In genomic region chr10:127555703-127556102, GRCm38 (mm10) we compare ENCODE assay signal across 9 mouse cellular contexts. TPM values are rescaled to one million over a fixed set of nuclear protein-coding genes. Genes with fewer than 3 reads are reported as not detected.
DNase-seq lines count a peak whose midpoint lies in the region; ATAC-seq and TF ChIP-seq lines count a peak whose summit lies in the region.
"Had no signal": no experiment of that assay in that cellular context is flagged by ENCODE, and none has a peak within 500 bp of the region (broad histone marks: within the 10 kb centered on the region; RNA-seq: fewer than 3 reads in every experiment).

No protein-coding gene starts in this region.

- H3K9me3 ChIP-seq in intestine, embryonic 15.5 days, result no peaks in the 10 kb centered on the region
- H3K9me3 ChIP-seq in intestine, embryonic 16.5 days (ENCODE audit: control insufficient read depth, low read length), result no peaks in the 10 kb centered on the region
- no peaks in the 10 kb centered on the region for H3K9me3 ChIP-seq in G1E (replicated peaks)
- no peaks in the 10 kb centered on the region for H3K9me3 ChIP-seq in heart, embryonic 12.5 days (replicated peaks)
- H3K9me3 ChIP-seq: liver, embryonic 15.5 days had no signal

- intact Hi-C loops in heart, postnatal 25 days (cut with DNase I), result no loop called here

- no peaks in the 10 kb centered on the region for H3K27me3 ChIP-seq in intestine, embryonic 15.5 days (replicated peaks)
- no peaks in the 10 kb centered on the region for H3K27me3 ChIP-seq in intestine, embryonic 16.5 days (replicated peaks; ENCODE audit: control insufficient read depth, insufficient read depth, low read length)
- peaks cover 81% of the 10 kb centered on the region for H3K27me3 ChIP-seq in G1E (ENCODE audit: insufficient read depth, low read length)
- H3K27me3 ChIP-seq in heart, embryonic 12.5 days (replicated peaks), result no peaks in the 10 kb centered on the region
- H3K27me3 ChIP-seq: liver, embryonic 15.5 days had no signal

- 71% methylated on average over 18 of the region's 18 CpGs for WGBS in intestine, embryonic 15.5 days
- 71% methylated on average over 18 of the region's 18 CpGs for WGBS in intestine, embryonic 16.5 days
- 71% methylated on average over 18 of the region's 18 CpGs for WGBS in heart, embryonic 12.5 days

- H3K4me3 ChIP-seq in intestine, embryonic 15.5 days (replicated peaks), result no peak overlapping the region
- H3K4me3 ChIP-seq in intestine, embryonic 16.5 days (ENCODE audit: low read length), result no peak overlapping the region
- no peak overlapping the region for H3K4me3 ChIP-seq in G1E (ENCODE audit: low read depth, low read length)
- no peak overlapping the region for H3K4me3 ChIP-seq in heart, embryonic 12.5 days
- H3K4me3 ChIP-seq: liver, embryonic 15.5 days had no signal

- DNase-seq in G1E (ENCODE audit: low spot score), result peak; percentile 74
- DNase-seq in embryo, embryonic 10.5 days (ENCODE audit: low spot score), result peak; percentile 71
- no peak for DNase-seq in right cerebral cortex, postnatal 10 days (ENCODE audit: low spot score in 2 of 2)
- no peak for DNase-seq in heart, postnatal 25 days (ENCODE audit: low spot score)

- H3K9ac ChIP-seq in intestine, embryonic 15.5 days, result no peak overlapping the region
- H3K9ac ChIP-seq in intestine, embryonic 16.5 days (ENCODE audit: low read depth, low read length), result no peak overlapping the region
- H3K9ac ChIP-seq in heart, embryonic 12.5 days, result no peak overlapping the region
- H3K9ac ChIP-seq: liver, embryonic 15.5 days had no signal

- H3K36me3 ChIP-seq in intestine, embryonic 15.5 days, result peaks cover 88% of the 10 kb centered on the region
- peaks cover 56% of the 10 kb centered on the region for H3K36me3 ChIP-seq in intestine, embryonic 16.5 days (ENCODE audit: control insufficient read depth, insufficient read depth, low read length)
- H3K36me3 ChIP-seq in G1E (replicated peaks), result no peaks in the 10 kb centered on the region
- H3K36me3 ChIP-seq in heart, embryonic 12.5 days, result peaks cover 98% of the 10 kb centered on the region

- H3K4me1 ChIP-seq in intestine, embryonic 15.5 days (replicated peaks), result no peaks in the 10 kb centered on the region
- H3K4me1 ChIP-seq in intestine, embryonic 16.5 days (ENCODE audit: control insufficient read depth, insufficient read depth, low read length), result no peaks in the 10 kb centered on the region
- peaks cover 14% of the 10 kb centered on the region for H3K4me1 ChIP-seq in G1E (ENCODE audit: insufficient read depth, low read depth, low read length)
- no peaks in the 10 kb centered on the region for H3K4me1 ChIP-seq in heart, embryonic 12.5 days (replicated peaks)
- H3K4me1 ChIP-seq: liver, embryonic 15.5 days had no signal

- peak; percentile 94 for TF ChIP-seq CTCF in G1E (IDR thresholded peaks at IDR 0.05; ENCODE audit: low read depth, low read length)

- H3K4me2 ChIP-seq in intestine, embryonic 15.5 days (replicated peaks), result no peak overlapping the region
- H3K4me2 ChIP-seq in intestine, embryonic 16.5 days (ENCODE audit: low read depth, low read length), result no peak overlapping the region
- H3K4me2 ChIP-seq in heart, embryonic 12.5 days, result no peak overlapping the region
- H3K4me2 ChIP-seq: liver, embryonic 15.5 days had no signal

- 0 out of 2 replicates have a peak, but pooled peaks have one; percentile 12 for ATAC-seq in intestine, embryonic 15.5 days
- no peak for ATAC-seq in intestine, embryonic 16.5 days
- ATAC-seq in G1E (ENCODE audit: extremely low read depth, insufficient number of reproducible peaks, low FRiP score, poor library complexity, severe bottlenecking), result peak; percentile 60; the same call in 1 of the 2 replicates
- peak; percentile 62 for ATAC-seq in megakaryocyte-erythroid progenitor cell, adult 5-6 weeks (replicated peaks; ENCODE audit: low FRiP score, low TSS enrichment, poor library complexity, severe bottlenecking)
- ATAC-seq in heart, embryonic 12.5 days (ENCODE audit: insufficient number of reproducible peaks, low FRiP score), result no peak

- no peak overlapping the region for H3K27ac ChIP-seq in intestine, embryonic 15.5 days
- H3K27ac ChIP-seq in intestine, embryonic 16.5 days (ENCODE audit: low read length), result no peak overlapping the region
- no peak overlapping the region for H3K27ac ChIP-seq in heart, embryonic 12.5 days (ENCODE audit: poor library complexity, severe bottlenecking)
- H3K27ac ChIP-seq: liver, embryonic 15.5 days had no signal

RNA-seq across cellular contexts. Expression of gene Nxph4, which starts 21.3 kb away (rescaled TPM):
- polyA plus RNA-seq in intestine, embryonic 15.5 days (2015; fragmentation: Nextera tagmentation; extraction: Ambion mirVana), result 4.9 and 5.7 TPM in 2 replicates
- 4.3 and 4.4 TPM in 2 replicates for polyA plus RNA-seq in intestine, embryonic 16.5 days (2015; fragmentation: Nextera tagmentation; extraction: Ambion mirVana)
- total RNA-seq in G1E (2014; fragmentation: Nextera tagmentation) (not detected in 2 replicates), G1E (2017) (0.06 and 0.11 TPM in 2 replicates)
- polyA plus RNA-seq in G1E (2012), result 0.22 and 0.40 TPM in 2 replicates
- not detected in 2 replicates for total RNA-seq in megakaryocyte-erythroid progenitor cell, adult 5-6 weeks (2014; fragmentation: Nextera tagmentation)
- total RNA-seq in megakaryocyte-erythroid progenitor cell, adult 5-6 weeks (2017), result not detected in 2 replicates
- under 1 TPM; 0.31 to 0.34 TPM for total RNA-seq in heart, postnatal 25 days (2021)
- 0.33 and 0.65 TPM in 2 replicates for polyA plus RNA-seq in heart, embryonic 12.5 days (2016; fragmentation: Nextera tagmentation; extraction: Ambion mirVana)
- polyA plus RNA-seq: liver, embryonic 15.5 days had no signal

RNA-seq across cellular contexts. Expression of gene Shmt2, which starts 33.5 kb away (rescaled TPM):
- polyA plus RNA-seq in intestine, embryonic 15.5 days (2015; fragmentation: Nextera tagmentation; extraction: Ambion mirVana), result 147 and 149 TPM in 2 replicates
- 146 and 170 TPM in 2 replicates for polyA plus RNA-seq in intestine, embryonic 16.5 days (2015; fragmentation: Nextera tagmentation; extraction: Ambion mirVana)
- total RNA-seq in G1E (2014; fragmentation: Nextera tagmentation) (338 and 343 TPM in 2 replicates), G1E (2017) (238 and 271 TPM in 2 replicates)
- polyA plus RNA-seq in G1E (2012), result 622 and 702 TPM in 2 replicates
- total RNA-seq in megakaryocyte-erythroid progenitor cell, adult 5-6 weeks (2014; fragmentation: Nextera tagmentation), result 159 and 164 TPM in 2 replicates
- total RNA-seq in megakaryocyte-erythroid progenitor cell, adult 5-6 weeks (2017), result 76.6 and 87.1 TPM in 2 replicates
- 10 to 100 TPM; 44.3 TPM for total RNA-seq in heart, postnatal 25 days (2021)
- 80.4 and 83.8 TPM in 2 replicates for polyA plus RNA-seq in heart, embryonic 12.5 days (2016; fragmentation: Nextera tagmentation; extraction: Ambion mirVana)

RNA-seq across cellular contexts. Expression of gene Ndufa4l2, which starts 40.9 kb away (rescaled TPM):
- 52.7 and 53.8 TPM in 2 replicates for polyA plus RNA-seq in intestine, embryonic 15.5 days (2015; fragmentation: Nextera tagmentation; extraction: Ambion mirVana)
- polyA plus RNA-seq in intestine, embryonic 16.5 days (2015; fragmentation: Nextera tagmentation; extraction: Ambion mirVana), result 64.5 and 64.6 TPM in 2 replicates
- 976 and 1,076 TPM in 2 replicates for total RNA-seq in G1E (2014; fragmentation: Nextera tagmentation)
- 238 and 262 TPM in 2 replicates for total RNA-seq in G1E (2017)
- polyA plus RNA-seq in G1E (2012), result 1,245 and 1,719 TPM in 2 replicates
- not detected in 2 replicates for total RNA-seq in megakaryocyte-erythroid progenitor cell, adult 5-6 weeks (2014; fragmentation: Nextera tagmentation)
- total RNA-seq in megakaryocyte-erythroid progenitor cell, adult 5-6 weeks (2017), result not detected in 2 replicates
- 10 to 100 TPM; 22.6 to 33.1 TPM for total RNA-seq in heart, postnatal 25 days (2021)
- 19.5 and 24.4 TPM in 2 replicates for polyA plus RNA-seq in heart, embryonic 12.5 days (2016; fragmentation: Nextera tagmentation; extraction: Ambion mirVana)

RNA-seq across cellular contexts. Expression of gene Stac3, which starts 54.2 kb away (rescaled TPM):
- 0.41 and 0.74 TPM in 2 replicates for polyA plus RNA-seq in intestine, embryonic 15.5 days (2015; fragmentation: Nextera tagmentation; extraction: Ambion mirVana)
- 0.32 and 0.67 TPM in 2 replicates for polyA plus RNA-seq in intestine, embryonic 16.5 days (2015; fragmentation: Nextera tagmentation; extraction: Ambion mirVana)
- total RNA-seq in G1E (2014; fragmentation: Nextera tagmentation), result 1.2 TPM in 1 of 2 replicates, not detected in the other
- total RNA-seq in G1E (2017), result 0.60 and 0.93 TPM in 2 replicates
- 0.07 and 0.17 TPM in 2 replicates for polyA plus RNA-seq in G1E (2012)
- total RNA-seq in megakaryocyte-erythroid progenitor cell, adult 5-6 weeks (2014; fragmentation: Nextera tagmentation), result not detected in 2 replicates
- total RNA-seq in megakaryocyte-erythroid progenitor cell, adult 5-6 weeks (2017), result not detected in 2 replicates
- total RNA-seq in heart, postnatal 25 days (2021), result under 1 TPM; 0.22 to 0.70 TPM
- polyA plus RNA-seq in heart, embryonic 12.5 days (2016; fragmentation: Nextera tagmentation; extraction: Ambion mirVana), result 0.50 and 1.1 TPM in 2 replicates

Comparison
In these comparisons a context has a peak if more than half of its experiments do, and no peak if none do; other contexts are left out.
1. ATAC-seq: peak in intestine, embryonic 15.5 days (single experiment), G1E (single experiment) and megakaryocyte-erythroid progenitor cell, adult 5-6 weeks (single experiment); none in intestine, embryonic 16.5 days (single experiment) and heart, embryonic 12.5 days (single experiment).
2. DNase-seq: peak in G1E (single experiment) and embryo, embryonic 10.5 days (single experiment); none in right cerebral cortex, postnatal 10 days (0 of 2) and heart, postnatal 25 days (single experiment).
3. RNA of gene Ndufa4l2, which starts 40.9 kb away (polyA plus RNA-seq): 1,245 to 1,719 TPM in G1E; 64.5 to 64.6 TPM in intestine, embryonic 16.5 days, 52.7 to 53.8 TPM in intestine, embryonic 15.5 days and 19.5 to 24.4 TPM in heart, embryonic 12.5 days; every median in the first group is over 10 times any median in the second.